ENCODE assay signal across 11 mouse cellular contexts in the genomic region with DNA sequence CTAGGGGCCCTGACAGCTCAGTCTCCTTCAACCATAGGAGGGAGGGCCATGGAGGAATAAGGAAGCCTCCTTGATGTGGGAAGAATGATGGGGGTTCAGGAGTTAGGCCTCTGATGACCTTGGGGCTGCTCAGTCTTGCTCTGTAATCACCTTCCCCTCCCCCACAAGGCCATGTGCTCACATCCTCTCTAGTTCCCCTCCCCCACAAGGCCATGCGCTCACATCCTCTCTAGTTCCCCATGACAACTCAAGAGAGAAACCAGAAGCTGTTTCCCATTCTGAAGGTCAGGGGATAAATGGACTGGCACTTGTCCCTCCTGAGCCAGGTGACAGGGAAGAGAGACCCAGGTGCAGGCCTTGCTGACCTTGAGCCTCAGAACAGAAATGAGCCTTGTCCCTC.
A peak's percentile ranks its signal among the peaks of the same experiment; 100 is the strongest.
DNase-seq lines count a peak whose midpoint lies in the region; ATAC-seq and TF ChIP-seq lines count a peak whose summit lies in the region.
"Had no signal": no experiment of that assay in that cellular context is flagged by ENCODE, and none has a peak within 500 bp of the region (broad histone marks: within the 10 kb centered on the region; RNA-seq: fewer than 3 reads in every experiment).

No protein-coding gene starts in this region.

- no peak overlapping the region for H3K9ac ChIP-seq in CH12.LX (ENCODE audit: insufficient read depth, low read depth)
- H3K9ac ChIP-seq: hindbrain, embryonic 15.5 days; midbrain, embryonic 12.5 days had no signal

- dilution Hi-C loops in CH12.LX (cut with MboI; ENCODE audit: extremely low pct_ligation_motif_present, extremely low pct_unique_long_range_greater_than_20kb, low sequenced_read_pairs): no loop called here

- H3K27ac ChIP-seq in kidney, adult 2 months (ENCODE audit: insufficient read depth, low read depth, low read length): no peak overlapping the region
- H3K27ac ChIP-seq in CH12.LX (ENCODE audit: insufficient read depth, low read depth): no peak overlapping the region
- H3K27ac ChIP-seq: gastrocnemius, adult 2 months; hindbrain, embryonic 15.5 days; midbrain, embryonic 12.5 days had no signal

- no peak overlapping the region for H3K4me3 ChIP-seq in kidney, adult 2 months (ENCODE audit: insufficient read depth, low read depth, low read length)
- H3K4me3 ChIP-seq in CH12.LX (replicated peaks in 1 of 3; ENCODE audit: low read depth in 2 of 3, low read length in 2 of 3, poor library complexity in 1 of 3): no peak overlapping the region
- H3K4me3 ChIP-seq: gastrocnemius, adult 2 months; hindbrain, embryonic 15.5 days; midbrain, embryonic 12.5 days had no signal

- no peak for TF ChIP-seq CTCF in kidney, adult 2 months (conservative IDR thresholded peaks at IDR 0.05; ENCODE audit: insufficient read depth, insufficient read length, low read depth, low read length)
- TF ChIP-seq CTCF in CH12.LX (conservative IDR thresholded peaks at IDR 0.05 in 1 of 2, IDR thresholded peaks at IDR 0.05 in 1 of 2; ENCODE audit: low read depth in 2 of 2, low read length in 2 of 2): no peak

- no peak for TF ChIP-seq POLR2A in kidney, adult 2 months (IDR thresholded peaks at IDR 0.05; ENCODE audit: low read depth, low read length)
- TF ChIP-seq POLR2A in CH12.LX (IDR thresholded peaks at IDR 0.05; ENCODE audit: low read depth, low read length): no peak

- H3K36me3 ChIP-seq in kidney, adult 2 months (ENCODE audit: control insufficient read depth, insufficient read depth, low read length): no peaks in the 10 kb centered on the region
- no peaks in the 10 kb centered on the region for H3K36me3 ChIP-seq in CH12.LX (replicated peaks in 1 of 2; ENCODE audit: control insufficient read depth in 1 of 2, insufficient read depth in 1 of 2, low read length in 1 of 2)

- TF ChIP-seq EP300 in CH12.LX (IDR thresholded peaks at IDR 0.05; ENCODE audit: low read length): no peak

- no peak for TF ChIP-seq RAD21 in CH12.LX (IDR thresholded peaks at IDR 0.05; ENCODE audit: low read depth, low read length)

- no peaks in the 10 kb centered on the region for H3K9me3 ChIP-seq in CH12.LX (replicated peaks; ENCODE audit: low read length)
- H3K9me3 ChIP-seq: hindbrain, embryonic 15.5 days; midbrain, embryonic 12.5 days had no signal

- ATAC-seq in megakaryocyte progenitor cell, adult 5-6 weeks (replicated peaks; ENCODE audit: poor library complexity): peak; percentile 62

- no peak overlapping the region for H3K4me2 ChIP-seq in CH12.LX (ENCODE audit: insufficient read depth, low read depth, poor library complexity, severe bottlenecking)
- H3K4me2 ChIP-seq: hindbrain, embryonic 15.5 days; midbrain, embryonic 12.5 days had no signal

- in situ Hi-C loops in CH12.LX (cut with MboI; ENCODE audit: low pct_ligation_motif_present, low pct_unique_long_range_greater_than_20kb, low sequenced_read_pairs): no loop called here

- H3K27me3 ChIP-seq in kidney, adult 2 months (replicated peaks; ENCODE audit: control insufficient read depth, insufficient read depth, low read length): no peaks in the 10 kb centered on the region
- H3K27me3 ChIP-seq in CH12.LX (replicated peaks): peaks cover 41% of the 10 kb centered on the region
- H3K27me3 ChIP-seq: hindbrain, embryonic 15.5 days; midbrain, embryonic 12.5 days had no signal

- H3K4me1 ChIP-seq in kidney, adult 2 months (ENCODE audit: control insufficient read depth, insufficient read depth, low read length): no peaks in the 10 kb centered on the region
- peaks cover 6 to 14% of the 10 kb centered on the region in 2 experiments; a peak in 3 of 4 replicates for H3K4me1 ChIP-seq in CH12.LX (ENCODE audit: control insufficient read depth in 1 of 2, insufficient read depth in 2 of 2)
- H3K4me1 ChIP-seq: midbrain, embryonic 12.5 days had no signal

- H3K79me2 ChIP-seq in CH12.LX (replicated peaks; ENCODE audit: control insufficient read depth, extremely low read depth, insufficient read depth, poor library complexity, severe bottlenecking): no peaks in the 10 kb centered on the region

- 73% methylated on average over 1 of the region's 1 CpGs for WGBS in kidney, adult 2 months

- peak; percentile 27 for DNase-seq in kidney, adult 2 months
- no peak for DNase-seq in kidney, adult 9 months
- DNase-seq in A20 (ENCODE audit: low read depth, low spot score) (peak; percentile 66), CH12.LX (ENCODE audit: extremely low read depth) (peak; percentile 37)
- no peak for DNase-seq in cerebellum, adult 11-12 months
- no peak for DNase-seq in gastrocnemius, postnatal 4 days (ENCODE audit: low spot score in 2 of 2)
- DNase-seq in cerebellum, adult 18-20 months: no peak
- DNase-seq: gastrocnemius, adult 2 months had no signal

TF ChIP-seq in CH12.LX, 34 proteins besides CTCF, POLR2A, EP300 and RAD21:
- TF ChIP-seq MAX (IDR thresholded peaks at IDR 0.05; ENCODE audit: low read length): 0 out of 2 replicates have a peak, but pooled peaks have one; percentile 54
- TF ChIP-seq MYC (IDR thresholded peaks at IDR 0.05; ENCODE audit: low read depth, low read length): peak; percentile 79
- TF ChIP-seq SMC3 (IDR thresholded peaks at IDR 0.05; ENCODE audit: low read depth, low read length): no peak
- TF ChIP-seq ZNF384 (IDR thresholded peaks at IDR 0.05; ENCODE audit: low read depth, low read length): no peak
- TF ChIP-seq CHD2 (IDR thresholded peaks at IDR 0.05; ENCODE audit: low read length): peak; percentile 72; the same call in 1 of the 2 replicates
- no peak for TF ChIP-seq NRF1 (IDR thresholded peaks at IDR 0.05; ENCODE audit: low read depth, low read length)

Comparison
In these comparisons a context has a peak if more than half of its experiments do, and no peak if none do; other contexts are left out.
1. DNase-seq: peak in kidney, adult 2 months (single experiment), A20 (single experiment) and CH12.LX (single experiment); none in kidney, adult 9 months (single experiment), cerebellum, adult 11-12 months (single experiment), gastrocnemius, postnatal 4 days (0 of 2) and cerebellum, adult 18-20 months (0 of 2).